Mouse (Mus musculus): ENCODE data around the gene Fat3. TPM values are rescaled to one million over a fixed set of nuclear protein-coding genes. Genes with fewer than 3 reads are reported as not detected.

Gene Fat3
- 0.20 TPM for polyA plus RNA-seq (2014; fragmentation: Illumina TruSeq; extraction: RNeasy Lipid Tissue Mini Kit (QIAGEN cat#74804); ENCODE audit: low read depth, low replicate concordance)

DNA sequence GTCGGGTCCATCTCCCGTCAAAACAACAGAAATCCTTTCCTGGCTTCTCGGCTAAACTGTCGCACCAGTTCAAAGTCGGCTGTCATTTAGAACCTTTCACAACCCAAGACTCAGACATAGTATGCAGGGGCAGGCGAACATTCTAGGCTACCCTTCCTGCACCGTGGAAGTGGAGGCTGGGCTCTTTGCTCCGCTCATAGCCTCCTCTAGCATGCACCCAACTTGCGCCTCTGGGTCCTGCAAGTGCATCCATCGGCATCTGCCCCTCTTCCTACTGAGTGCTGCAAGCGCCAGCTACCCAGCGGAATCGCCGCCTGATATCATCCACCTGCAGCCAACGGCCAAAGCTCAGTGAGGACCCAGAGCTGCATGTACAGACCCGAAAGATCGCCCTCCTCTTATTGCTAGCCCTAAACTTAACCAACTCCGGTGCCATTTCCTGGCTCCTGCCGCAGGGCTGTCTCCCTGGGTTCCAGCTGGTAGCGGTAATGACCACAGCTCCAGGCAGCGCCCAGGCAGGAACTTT is at the start of gene Fat3:
TSS of gene Fat3 (minus strand) at position 100 of the 526 bp plus-strand sequence.

DNA sequence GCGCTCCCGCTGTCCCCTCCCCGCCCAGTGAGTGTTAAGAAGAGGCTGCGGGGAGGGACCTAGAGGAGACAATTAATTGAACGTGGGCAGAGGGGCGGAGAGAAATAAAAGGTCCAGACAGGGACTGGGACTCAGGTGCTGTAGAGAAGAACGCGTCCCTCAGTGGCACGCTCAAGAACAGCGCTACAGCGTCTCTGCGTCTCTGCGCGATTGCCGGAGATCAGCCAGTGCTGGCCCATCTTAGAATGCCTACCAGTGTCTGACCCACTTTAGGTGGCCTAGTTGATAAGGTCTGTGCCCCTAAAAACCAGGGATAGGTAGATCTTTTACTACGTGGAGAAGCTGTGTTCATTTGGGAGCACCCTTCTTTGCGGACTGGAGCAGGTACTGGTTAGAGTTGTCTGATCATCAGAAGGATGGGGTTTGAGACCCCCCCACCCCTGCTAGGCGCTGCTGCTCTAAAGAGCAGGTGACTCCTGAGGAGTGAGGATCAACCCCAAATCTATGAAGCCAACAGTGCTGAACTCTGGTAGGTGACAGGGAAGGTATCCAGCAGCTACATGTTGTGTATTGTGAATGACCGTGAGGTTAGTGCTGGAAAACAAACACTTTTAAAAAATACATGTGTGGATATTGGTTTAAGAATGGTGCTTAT is 626.5 kb downstream of the Fat3 start, which contains the start of gene Mtnr1b:
TSS of gene Mtnr1b (minus strand) at position 51 of the 655 bp plus-strand sequence.

Data from kidney, adult 10 weeks (tissue).